Mouse (Mus musculus) neural tube, embryonic 10.5 days (tissue): ENCODE measurements around the gene Gramd1c.

Experiments
- DNase-seq: peaks from one replicate; pipeline ENCODE4 v3.0.0-alpha.2; 2017; ENCODE audit warnings: low spot score; ENCODE audit errors: extremely low spot score

The Gramd1c gene

DNA sequence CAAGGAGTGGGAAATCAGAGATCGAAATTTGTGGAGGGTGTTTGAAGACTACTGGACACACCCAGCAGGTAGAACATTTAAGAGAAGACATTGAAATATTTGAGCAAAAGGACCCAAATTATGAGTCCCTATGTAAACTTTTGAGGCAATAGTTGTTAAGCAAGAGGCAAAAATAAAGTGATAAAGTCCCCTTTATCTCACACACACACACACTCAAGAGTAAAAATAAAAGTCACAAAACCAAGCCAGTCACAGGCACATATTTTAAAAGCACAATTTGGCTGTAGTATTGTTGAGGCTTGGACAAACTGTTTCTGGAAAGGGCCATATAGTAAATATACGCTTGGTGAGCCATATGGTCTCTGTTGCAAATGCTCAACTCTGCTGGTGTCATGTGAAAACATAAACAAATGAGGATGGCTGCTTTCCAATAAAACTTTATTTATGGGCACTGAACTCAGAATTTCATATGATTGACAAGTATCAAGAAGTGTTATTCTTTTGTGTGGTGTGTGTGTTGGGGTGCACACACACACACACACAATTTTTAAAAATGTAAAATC, 44.1 kb downstream of the Gramd1c start:
- DNase-seq = no peak

DNA sequence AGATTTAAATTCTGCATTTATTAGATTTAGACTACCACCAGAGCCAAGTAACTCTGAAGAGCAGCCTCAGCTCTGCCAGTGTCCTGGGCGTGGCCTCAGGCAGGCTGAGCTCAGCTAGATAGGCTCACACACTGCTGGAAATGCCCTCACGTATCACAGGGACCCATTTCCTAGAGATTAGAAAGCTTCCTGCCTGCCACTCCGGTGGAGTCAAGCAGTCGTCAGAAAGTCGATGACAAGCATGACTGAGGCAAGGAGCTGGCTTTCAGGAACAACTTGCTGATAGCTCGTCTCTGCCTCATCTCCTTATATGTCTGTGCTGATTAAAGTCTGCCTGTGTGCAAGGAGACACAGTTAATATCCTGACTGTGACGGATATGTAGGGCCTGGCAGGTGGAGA, 44.8 kb downstream of the Gramd1c start:
- DNase-seq = no peak

- no peak for DNase-seq
Observed at GRCm38 (mm10) chr16:44017707-44018106, 45.4 kb downstream of the Gramd1c start.

- no peak for DNase-seq
Observed at GRCm38 (mm10) chr16:44016164-44016563, 47.0 kb downstream of the Gramd1c start.

DNA sequence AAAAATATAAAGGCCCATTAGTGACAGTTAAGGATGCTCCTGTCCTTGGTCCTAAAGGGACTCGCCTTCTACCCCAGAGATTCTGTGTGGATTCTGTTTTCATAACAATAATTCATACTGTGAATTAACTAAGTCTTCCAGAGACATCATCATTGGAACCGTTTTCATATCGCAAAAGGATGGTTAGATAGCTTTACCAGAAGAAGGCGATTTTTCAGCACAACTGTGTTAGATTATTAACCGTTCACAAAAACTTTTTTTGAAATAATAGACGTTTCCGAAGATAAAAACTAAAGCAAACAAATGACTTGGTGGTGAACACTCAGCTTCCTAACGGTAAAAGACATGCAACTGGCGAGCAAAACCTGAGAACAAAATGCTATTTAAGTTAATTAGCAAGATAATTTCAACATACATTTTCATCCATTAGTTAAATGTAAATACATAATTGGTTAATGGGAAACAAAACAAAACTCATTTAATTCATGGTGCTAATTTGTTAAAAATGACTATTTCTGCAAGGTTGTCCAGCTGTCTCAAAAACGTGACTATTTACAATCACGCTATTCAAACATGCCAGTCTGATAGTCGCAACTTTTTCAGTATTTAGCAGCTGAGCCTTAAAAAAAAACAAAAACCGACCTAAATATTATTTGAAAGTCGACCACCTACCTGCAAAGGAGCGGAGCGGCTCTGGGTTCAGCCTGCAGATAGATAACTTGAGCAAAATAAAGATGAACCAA, 47.6 kb downstream of the Gramd1c start:
- DNase-seq = no peak

DNA sequence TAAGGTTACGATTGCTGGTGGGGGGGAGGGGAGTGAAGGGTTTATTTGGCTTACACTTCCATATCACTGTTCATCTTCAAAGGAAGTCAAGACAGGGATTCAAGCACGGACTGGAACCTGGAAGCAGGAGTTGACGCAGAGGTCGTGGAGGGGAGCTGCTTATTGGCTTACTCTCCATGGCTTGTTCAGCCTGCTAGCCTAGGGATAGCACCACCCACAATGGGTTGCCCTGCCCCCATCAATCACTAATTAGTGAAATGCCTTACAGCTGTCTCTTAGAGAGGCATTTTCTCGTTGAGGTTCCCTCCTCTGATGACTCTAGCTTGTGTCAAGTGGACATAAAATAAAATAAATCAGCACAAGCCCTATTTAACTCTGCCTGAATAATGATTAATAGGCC, 52.1 kb downstream of the Gramd1c start:
- DNase-seq = no peak

- no peak for DNase-seq
Observed at GRCm38 (mm10) chr16:44002086-44002485, 61.1 kb downstream of the Gramd1c start.

GRCm38 (mm10) chr16:43999541-43999940, 63.6 kb downstream of the Gramd1c start:
- no peak for DNase-seq

GRCm38 (mm10) chr16:43999111-43999510, 64.0 kb downstream of the Gramd1c start:
- no peak for DNase-seq

- DNase-seq = no peak
Observed at GRCm38 (mm10) chr16:43994623-43995022, 68.5 kb downstream of the Gramd1c start.

DNA sequence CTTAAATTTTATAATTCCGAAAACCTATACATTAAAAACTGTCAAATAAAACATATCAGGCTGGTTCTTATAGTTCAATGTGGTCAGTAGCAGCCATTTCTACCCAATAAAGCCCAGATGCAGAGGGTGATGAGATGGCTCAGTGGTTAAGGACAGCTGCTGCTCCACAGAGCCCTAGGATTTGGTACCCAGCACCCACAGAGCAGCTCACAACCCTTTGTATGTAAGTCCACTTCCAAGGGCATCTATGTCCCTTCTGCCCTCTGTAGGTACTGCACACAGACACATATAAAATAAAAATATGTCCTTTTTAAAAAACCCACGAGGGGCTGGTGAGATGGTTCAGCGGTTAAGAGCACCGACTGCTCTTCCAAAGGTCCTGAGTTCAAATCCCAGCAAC, 76.8 kb downstream of the Gramd1c start:
- no peak for DNase-seq

DNA sequence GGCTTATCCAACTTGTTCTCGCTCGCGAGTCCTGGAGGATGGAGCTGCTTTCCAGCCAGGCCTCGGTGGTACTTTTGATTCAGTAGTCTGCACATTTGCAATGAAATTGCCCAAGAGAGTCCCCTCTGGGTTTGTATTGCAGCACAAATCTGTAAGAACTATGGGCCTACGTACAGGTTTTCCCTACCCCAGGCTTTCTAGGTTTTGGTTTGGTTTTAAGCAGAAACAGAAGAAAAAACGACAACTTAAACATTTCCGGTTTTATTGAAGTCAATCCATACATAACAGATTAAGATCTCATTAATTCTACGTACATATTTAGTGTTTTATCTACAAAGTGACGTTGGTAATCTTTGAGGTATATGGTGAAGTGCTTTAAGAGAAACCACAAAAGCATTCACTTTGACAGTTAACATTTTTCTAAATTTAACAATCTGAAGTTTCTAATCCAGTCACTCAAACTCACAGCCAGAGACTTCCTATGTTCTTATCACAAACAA, 83.0 kb downstream of the Gramd1c start:
- DNase-seq = no peak

GRCm38 (mm10) chr16:43979328-43980109, 83.6 kb downstream of the Gramd1c start, which contains the start of gene Zdhhc23:
Zdhhc23 (minus strand) TSS chr16:43979791.
- peak; percentile 62 for DNase-seq

GRCm38 (mm10) chr16:43979010-43979327, 84.2 kb downstream of the Gramd1c start:
- no peak for DNase-seq

- no peak for DNase-seq
Observed at GRCm38 (mm10) chr16:43973606-43974220, 89.4 kb downstream of the Gramd1c start.

DNA sequence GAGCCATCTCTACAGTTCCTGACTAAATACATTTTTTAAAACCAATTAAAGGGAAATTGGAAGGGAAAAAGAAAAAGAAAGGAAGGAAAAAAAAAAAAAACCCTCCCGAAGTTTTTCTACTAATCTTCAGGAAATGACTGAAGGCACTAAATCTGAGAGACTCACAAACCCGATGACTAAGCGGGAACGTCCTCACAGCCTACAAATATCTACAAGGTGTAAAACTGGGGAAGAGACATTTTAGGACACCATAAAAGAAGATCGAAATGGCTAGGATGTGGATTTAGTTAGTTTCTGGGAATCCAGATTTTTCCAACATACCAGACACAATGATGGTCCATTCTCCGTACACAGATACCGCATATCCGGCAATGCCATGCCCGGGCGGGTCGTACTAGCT, 90.0 kb downstream of the Gramd1c start:
- DNase-seq = no peak

- DNase-seq = no peak
Observed at GRCm38 (mm10) chr16:43972391-43972790, 90.8 kb downstream of the Gramd1c start.

DNA sequence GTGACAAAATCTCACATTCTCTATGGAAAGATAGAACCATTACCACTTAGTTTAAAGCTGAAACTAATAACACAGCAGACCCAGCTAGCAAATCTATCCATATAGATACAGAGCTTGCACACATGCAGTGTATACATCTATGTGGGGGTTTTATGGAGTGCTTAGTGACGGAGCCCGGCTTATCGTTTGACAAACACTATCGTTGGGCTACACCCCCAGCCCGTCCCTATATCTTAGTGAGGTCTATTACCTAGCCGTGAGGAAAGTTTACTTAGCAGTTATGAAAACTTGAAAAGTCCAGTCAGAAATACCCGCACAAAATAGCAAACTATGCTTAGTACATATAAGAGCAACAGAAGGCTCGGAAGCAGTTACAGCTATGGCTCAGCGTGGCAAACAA, 91.4 kb downstream of the Gramd1c start:
- DNase-seq = no peak

DNA sequence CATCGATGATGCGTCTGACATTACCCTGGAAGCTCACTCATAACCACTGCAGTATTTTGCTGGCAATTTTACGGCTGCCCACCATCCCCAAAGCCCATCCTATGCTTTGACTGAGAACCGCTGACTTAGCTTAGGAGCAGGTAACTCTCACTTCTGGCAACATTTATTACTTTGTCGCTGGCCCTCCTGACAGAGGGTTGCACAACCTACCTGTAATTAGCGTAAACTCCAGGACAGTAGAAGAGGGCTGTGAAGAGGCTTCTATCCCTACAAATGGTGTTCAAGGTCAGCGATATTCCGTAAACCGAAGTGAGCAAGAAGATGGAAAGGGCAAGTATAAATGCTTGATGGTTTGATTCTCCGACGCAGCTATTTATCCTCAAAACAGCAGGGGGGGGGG, 92.0 kb downstream of the Gramd1c start:
- no peak for DNase-seq

DNA sequence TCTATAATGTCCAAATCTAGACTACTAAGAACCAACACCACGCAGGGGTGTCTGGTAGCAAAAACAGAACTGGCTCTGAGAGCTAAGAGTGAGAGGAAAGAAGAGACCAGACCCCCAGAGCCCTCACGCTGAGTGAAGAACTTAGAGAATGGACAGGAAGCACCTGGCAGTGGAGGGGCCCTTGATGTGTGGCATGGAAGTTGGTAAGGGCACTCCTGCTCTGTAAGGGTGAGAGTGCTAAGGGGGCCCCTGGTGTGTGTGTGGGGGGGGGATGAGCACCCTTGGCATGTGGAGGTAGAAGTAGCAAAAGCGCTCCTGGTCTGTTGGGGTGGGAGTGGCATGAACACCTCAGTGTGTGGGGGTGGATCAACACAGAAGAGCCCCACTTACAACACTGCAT, 92.7 kb downstream of the Gramd1c start:
- no peak for DNase-seq

DNA sequence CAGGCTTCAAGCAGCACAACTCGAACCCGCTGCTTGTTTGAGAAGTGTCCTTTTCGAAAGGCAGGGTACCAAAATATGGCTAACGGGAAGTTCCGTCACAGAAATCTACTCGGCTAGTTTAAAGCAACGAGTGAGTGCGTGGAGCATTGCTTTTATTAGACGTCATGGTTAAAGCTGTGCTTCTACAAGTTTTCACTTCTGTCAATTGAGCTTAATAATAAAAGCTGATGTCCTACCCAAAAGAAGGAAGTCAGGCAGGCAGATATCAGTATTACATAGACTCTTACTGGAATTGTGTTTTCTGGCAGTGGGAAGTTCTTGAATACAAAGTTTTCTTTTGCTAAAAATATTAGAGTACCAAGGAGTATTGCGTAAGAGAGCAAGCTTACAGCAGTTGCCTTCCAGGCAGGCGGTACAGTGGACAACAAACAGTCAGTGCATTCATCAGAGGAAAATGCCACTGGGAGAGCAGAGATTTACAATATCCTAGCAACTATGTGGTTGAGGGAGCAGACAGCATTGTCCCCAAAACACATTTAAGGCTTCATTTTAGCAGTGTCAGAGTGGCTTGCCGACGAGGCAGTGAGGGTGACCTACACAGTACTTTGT, 97.3 kb downstream of the Gramd1c start:
- DNase-seq = no peak

GRCm38 (mm10) chr16:43963780-43964179, 99.4 kb downstream of the Gramd1c start:
- DNase-seq = no peak
